Mouse (Mus musculus) heart, embryonic 10.5 days (tissue): Measurements from ENCODE around the gene Entr1. TPM values are rescaled to one million over a fixed set of nuclear protein-coding genes. Genes with fewer than 3 reads are reported as not detected.

Experiments
- DNase-seq: peaks from one replicate; pipeline ENCODE4 v3.0.0-alpha.2; 2017; ENCODE audit warnings: low spot score
- H3K27ac ChIP-seq: fragments of 300-500 bp; sonication (generic); 2 replicates; pipeline ENCODE4 v1.5.1; 2016; ENCODE audit warnings: mild to moderate bottlenecking
- H3K27me3 ChIP-seq: fragments of 300-500 bp; sonication (generic); 2 replicates; pipeline ENCODE4 v1.6.1; 2016; ENCODE audit warnings: mild to moderate bottlenecking; ENCODE audit not compliant: poor library complexity, insufficient read depth, severe bottlenecking
- H3K36me3 ChIP-seq: fragments of 300-500 bp; sonication (generic); 2 replicates; pipeline ENCODE4 v1.6.1; 2016; ENCODE audit warnings: mild to moderate bottlenecking, moderate library complexity
- H3K4me1 ChIP-seq: fragments of 300-500 bp; sonication (generic); 2 replicates; pipeline ENCODE4 v1.6.1; 2016; ENCODE audit warnings: mild to moderate bottlenecking
- H3K4me3 ChIP-seq: fragments of 300-500 bp; sonication (generic); 2 replicates; pipeline ENCODE4 v1.5.1; 2016; ENCODE audit warnings: mild to moderate bottlenecking, moderate library complexity
- H3K9me3 ChIP-seq: fragments of 300-500 bp; sonication (generic); 2 replicates; pipeline ENCODE4 v1.6.1; 2016; ENCODE audit warnings: mild to moderate bottlenecking, moderate library complexity
- WGBS: fragments of 180-500 bp; shearing (Covaris S2); methylation state at CpG from one replicate; pipeline ENCODE4 v1.1.7; 2016; 5-methylcytosine and 5-hydroxymethylcytosine counted together
- polyA plus RNA-seq: library from polyadenylated mRNA; unstranded; fragments of >200 nt; fragmentation: Nextera tagmentation; extraction: Ambion mirVana; gene quantifications from 2 replicates; pipeline ENCODE4 v1.2.1, GENCODE M21; 2016

The Entr1 gene
- polyA plus RNA-seq, 1 experiment from 2014 or later = 113 TPM

GRCm38 (mm10) chr2:26353066-26353980 is 35.8 kb downstream of the Entr1 start:
- 84% methylated on average over 11 of the region's 11 CpGs for WGBS
- H3K9me3 ChIP-seq = no peaks in the 10 kb centered on the region
- H3K4me1 ChIP-seq = peaks cover 32% of the 10 kb centered on the region
- peak overlapping the region; percentile 97; the same call in 1 of the 2 replicates for H3K27ac ChIP-seq
- peak overlapping the region; percentile 86 for H3K4me3 ChIP-seq
- DNase-seq = no peak
- H3K36me3 ChIP-seq = peaks cover 22% of the 10 kb centered on the region
- H3K27me3 ChIP-seq = peaks cover 4% of the 10 kb centered on the region

- Histone ChIP-seq H3K4me1 (peaks cover 31% of the 10 kb centered on the region), H3K27ac (peak overlapping the region; percentile 97)
- no peak for DNase-seq
Observed at GRCm38 (mm10) chr2:26352291-26352910, 36.7 kb downstream of the Entr1 start.

GRCm38 (mm10) chr2:26351358-26352290 is 37.5 kb downstream of the Entr1 start, which contains the start of gene Dnlz:
Gene Dnlz, minus strand, starts transcription at chr2:26352110.
- peaks cover 39% of the 10 kb centered on the region for H3K36me3 ChIP-seq
- 3% methylated on average over 62 of the region's 62 CpGs for WGBS
- H3K4me3 ChIP-seq = peak within 1 kb of the TSS; percentile 86
- peaks cover 36% of the 10 kb centered on the region for H3K4me1 ChIP-seq
- no peaks in the 10 kb centered on the region for H3K27me3 ChIP-seq
- peak; percentile 94 for DNase-seq
- H3K9me3 ChIP-seq = no peaks in the 10 kb centered on the region
- peak within 1 kb of the TSS; percentile 97 for H3K27ac ChIP-seq

More at GRCm38 (mm10) chr2:26352291-26352910, 36.7 kb downstream of the Entr1 start:
- WGBS = 4% methylated on average over 36 of the region's 36 CpGs
- Histone ChIP-seq H3K9me3 (no peaks in the 10 kb centered on the region), H3K4me3 (peak overlapping the region; percentile 86), H3K36me3 (peaks cover 31% of the 10 kb centered on the region), H3K27me3 (peaks cover 3% of the 10 kb centered on the region)

- Histone ChIP-seq H3K9me3 (no peaks in the 10 kb centered on the region), H3K4me1 (peaks cover 42% of the 10 kb centered on the region), H3K27me3 (no peaks in the 10 kb centered on the region), H3K4me3 (no peak overlapping the region; the same call in 1 of the 2 replicates), H3K27ac (peak overlapping the region; percentile 48), H3K36me3 (peaks cover 71% of the 10 kb centered on the region)
- no peak for DNase-seq
- WGBS = 65% methylated on average over 6 of the region's 6 CpGs
Observed at GRCm38 (mm10) chr2:26348241-26348640, 40.9 kb downstream of the Entr1 start.

GRCm38 (mm10) chr2:26342609-26343490 is 46.3 kb downstream of the Entr1 start:
- H3K36me3 ChIP-seq = peaks cover 89% of the 10 kb centered on the region
- H3K4me1 ChIP-seq = peaks cover 55% of the 10 kb centered on the region

GRCm38 (mm10) chr2:26342044-26342443 is 47.1 kb downstream of the Entr1 start:
- Histone ChIP-seq H3K27me3 (no peaks in the 10 kb centered on the region), H3K9me3 (no peaks in the 10 kb centered on the region), H3K4me3 (peak overlapping the region; percentile 35; the same call in 1 of the 2 replicates), H3K27ac (peak overlapping the region; percentile 86), H3K4me1 (peaks cover 51% of the 10 kb centered on the region), H3K36me3 (peaks cover 81% of the 10 kb centered on the region)
- WGBS = 65% methylated on average over 10 of the region's 10 CpGs
- DNase-seq = no peak

More at GRCm38 (mm10) chr2:26342609-26343490, 46.3 kb downstream of the Entr1 start:
- WGBS = 60% methylated on average over 11 of the region's 11 CpGs
- H3K27me3 ChIP-seq = no peaks in the 10 kb centered on the region
- H3K4me3 ChIP-seq = 0 out of 2 replicates have a peak overlapping the region, but pooled peaks have one; percentile 35
- DNase-seq = no peak
- H3K9me3 ChIP-seq = no peaks in the 10 kb centered on the region
- peak overlapping the region; percentile 86 for H3K27ac ChIP-seq

GRCm38 (mm10) chr2:26341510-26341981 is 47.6 kb downstream of the Entr1 start:
- H3K36me3 ChIP-seq = peaks cover 76% of the 10 kb centered on the region
- H3K4me3 ChIP-seq = peak overlapping the region; percentile 35
- peak overlapping the region; percentile 86 for H3K27ac ChIP-seq
- no peaks in the 10 kb centered on the region for H3K27me3 ChIP-seq
- H3K9me3 ChIP-seq = no peaks in the 10 kb centered on the region
- DNase-seq = no peak
- peaks cover 48% of the 10 kb centered on the region for H3K4me1 ChIP-seq
- WGBS = 37% methylated on average over 2 of the region's 2 CpGs

GRCm38 (mm10) chr2:26339204-26339551 is 49.9 kb downstream of the Entr1 start:
- H3K36me3 ChIP-seq = peaks cover 53% of the 10 kb centered on the region
- no peaks in the 10 kb centered on the region for H3K9me3 ChIP-seq
- 84% methylated on average over 5 of the region's 5 CpGs for WGBS
- H3K27me3 ChIP-seq = no peaks in the 10 kb centered on the region
- peaks cover 47% of the 10 kb centered on the region for H3K4me1 ChIP-seq
- no peak for DNase-seq
- no peak overlapping the region for H3K27ac ChIP-seq
- no peak overlapping the region for H3K4me3 ChIP-seq

GRCm38 (mm10) chr2:26338302-26339203 is 50.6 kb downstream of the Entr1 start:
- Histone ChIP-seq H3K36me3 (peaks cover 48% of the 10 kb centered on the region), H3K4me3 (no peak overlapping the region), H3K27me3 (no peaks in the 10 kb centered on the region), H3K27ac (no peak overlapping the region), H3K9me3 (no peaks in the 10 kb centered on the region), H3K4me1 (peaks cover 43% of the 10 kb centered on the region)
- DNase-seq = no peak
- 87% methylated on average over 10 of the region's 13 CpGs for WGBS
